Mouse (Mus musculus): ENCODE measurements at regions not wholly inside any gene's neighbourhood (a gene's known extent, or its start where the extent isn't known, plus 50 kb on each side); places are given as distances from the start of the nearest gene placed in this dataset.

GRCm38 (mm10) chr6:108938646-108939045, 110.2 kb downstream of the Edem1 start:
- TF ChIP-seq CTCF (IDR thresholded peaks at IDR 0.05; ENCODE audit: borderline replicate concordance, extremely low read depth, insufficient read depth, insufficient read length): no peak
- TF ChIP-seq POLR2A (IDR thresholded peaks at IDR 0.05; ENCODE audit: borderline replicate concordance, extremely low read depth, insufficient read depth, insufficient read length, poor library complexity, severe bottlenecking): no peak

All from brain, embryonic 14.5 days (tissue).